Mouse (Mus musculus) heart, embryonic 11.5 days (tissue): ENCODE measurements around the gene Lsm3. TPM values are rescaled to one million over a fixed set of nuclear protein-coding genes. Genes with fewer than 3 reads are reported as not detected.

Experiments used
- ATAC-seq: fragments of 200-750 bp; cut with Nextera tagmentation; replicated peaks from 2 replicates; pipeline ENCODE4 v1.8.0; 2017; ENCODE audit warnings: moderate library complexity; ENCODE audit not compliant: insufficient number of reproducible peaks, low FRiP score, low TSS enrichment
- H3K27ac ChIP-seq: fragments of 300-500 bp; sonication (generic); 2 replicates; pipeline ENCODE4 v1.5.1; 2014; ENCODE audit warnings: mild to moderate bottlenecking, low read depth, low read length
- H3K27me3 ChIP-seq: fragments of 300-500 bp; sonication (generic); 2 replicates; pipeline ENCODE4 v1.6.1; 2014; ENCODE audit warnings: mild to moderate bottlenecking, low read length, mixed read lengths; ENCODE audit not compliant: control insufficient read depth, insufficient read depth
- H3K36me3 ChIP-seq: fragments of 300-500 bp; sonication (generic); 2 replicates; pipeline ENCODE4 v1.6.1; 2014; ENCODE audit warnings: mild to moderate bottlenecking, low read length, moderate library complexity, mixed read lengths; ENCODE audit not compliant: control insufficient read depth, insufficient read depth
- H3K4me1 ChIP-seq: fragments of 300-500 bp; sonication (generic); 2 replicates; pipeline ENCODE4 v1.6.1; 2014; ENCODE audit warnings: low read length; ENCODE audit not compliant: control insufficient read depth, insufficient read depth
- H3K4me2 ChIP-seq: fragments of 300-500 bp; sonication (generic); 2 replicates; pipeline ENCODE4 v1.6.1; 2014; ENCODE audit warnings: mild to moderate bottlenecking, moderate library complexity
- H3K4me3 ChIP-seq: fragments of 300-500 bp; sonication (generic); 2 replicates; pipeline ENCODE4 v1.5.1; 2014; ENCODE audit warnings: low read depth, low read length
- H3K9ac ChIP-seq: fragments of 300-500 bp; sonication (generic); 2 replicates; pipeline ENCODE4 v1.6.1; 2014; ENCODE audit warnings: mild to moderate bottlenecking, low read depth, low read length, moderate library complexity
- H3K9me3 ChIP-seq: fragments of 300-500 bp; sonication (generic); replicated peaks from 2 replicates; pipeline ENCODE4 v1.6.1; 2016; ENCODE audit warnings: low read length; ENCODE audit not compliant: control insufficient read depth
- WGBS: fragments of 180-500 bp; shearing (Covaris S2); extraction: QIAGEN DNeasy Blood & Tissue Kit; methylation state at CpG from one replicate; pipeline ENCODE4 v1.1.7; 2014; ENCODE audit not compliant: insufficient replicate concordance; 5-methylcytosine and 5-hydroxymethylcytosine counted together
- polyA plus RNA-seq: library from polyadenylated mRNA; unstranded; fragments of >200 nt; fragmentation: Nextera tagmentation; extraction: Ambion mirVana; gene quantifications from 2 replicates; pipeline ENCODE4 v1.2.1, GENCODE M21; 2014

The Lsm3 gene
- polyA plus RNA-seq, 1 experiment from 2014 or later: 209 TPM

DNA sequence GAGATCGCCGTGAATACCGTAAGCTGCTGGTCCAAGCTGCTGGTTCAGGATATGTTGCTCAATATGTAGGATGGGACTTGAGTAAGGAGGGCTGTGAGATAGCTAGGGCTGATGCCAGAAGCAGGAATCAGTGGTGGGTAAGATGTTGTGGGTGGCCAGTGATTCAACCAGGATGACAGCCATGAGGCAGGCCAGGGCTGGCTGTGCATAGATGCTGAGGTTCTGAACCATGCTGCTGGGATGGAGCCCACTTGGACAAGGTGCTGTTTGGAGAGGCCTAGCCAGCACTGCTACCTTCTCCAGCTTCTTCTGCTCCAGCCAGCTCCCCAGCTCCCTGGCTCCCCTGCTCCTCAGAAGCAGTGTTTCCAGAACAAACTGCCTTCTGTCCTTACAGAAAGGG lies 35.9 kb downstream of the Lsm3 start:
- no peak overlapping the region for H3K4me2 ChIP-seq
- WGBS: 95% methylated on average over 3 of the region's 3 CpGs
- no peak overlapping the region for H3K9ac ChIP-seq
- H3K4me3 ChIP-seq: no peak overlapping the region
- H3K9me3 ChIP-seq: no peaks in the 10 kb centered on the region
- no peaks in the 10 kb centered on the region for H3K36me3 ChIP-seq
- H3K4me1 ChIP-seq: peaks cover 5% of the 10 kb centered on the region
- H3K27ac ChIP-seq: no peak overlapping the region
- H3K27me3 ChIP-seq: peaks cover 60% of the 10 kb centered on the region
- no peak for ATAC-seq

DNA sequence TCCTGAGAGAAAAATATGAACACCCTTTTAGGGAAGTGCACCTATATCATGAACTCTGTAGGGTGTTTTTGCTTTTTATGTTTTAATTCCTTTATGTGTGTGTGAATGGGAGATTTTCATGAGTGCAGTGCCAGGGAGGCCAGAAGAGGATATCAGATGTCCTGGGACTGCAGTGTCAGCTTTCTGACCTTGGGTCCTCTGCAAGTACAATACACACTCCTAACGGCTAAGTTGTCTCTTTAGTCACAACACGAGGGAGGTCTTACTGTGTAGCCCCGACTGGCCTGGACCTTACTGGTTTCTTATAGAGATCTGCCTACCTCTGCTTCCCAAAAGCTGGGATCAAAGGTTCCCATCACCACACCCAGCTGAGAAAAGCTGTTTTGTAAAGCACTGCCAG lies 37.0 kb downstream of the Lsm3 start:
- Histone ChIP-seq H3K4me1 (peaks cover 5% of the 10 kb centered on the region; the same call in 1 of the 2 replicates), H3K4me2 (no peak overlapping the region), H3K27me3 (peaks cover 67% of the 10 kb centered on the region), H3K4me3 (no peak overlapping the region), H3K9me3 (no peaks in the 10 kb centered on the region), H3K9ac (no peak overlapping the region), H3K36me3 (no peaks in the 10 kb centered on the region), H3K27ac (no peak overlapping the region)
- 47% methylated on average over 3 of the region's 3 CpGs for WGBS
- no peak for ATAC-seq

DNA sequence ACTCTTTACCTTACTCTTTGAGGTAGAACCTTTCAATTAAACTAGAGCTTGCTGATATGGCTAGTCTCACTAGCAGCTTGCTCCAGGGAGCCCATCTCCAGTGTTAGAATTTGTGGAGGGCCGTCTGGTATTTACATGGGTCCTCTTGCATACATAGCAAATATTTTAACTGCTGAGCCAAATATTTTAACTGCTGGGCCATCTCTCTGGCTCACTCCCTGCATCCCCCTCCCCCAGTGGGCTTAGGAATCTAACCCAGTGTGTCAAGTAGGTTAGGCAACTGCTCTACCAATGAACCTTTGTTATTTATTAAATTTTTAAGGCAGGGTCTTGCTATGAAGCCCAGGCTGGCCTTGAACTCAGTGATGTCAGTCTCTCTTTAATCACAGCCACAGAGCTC lies 42.8 kb downstream of the Lsm3 start:
- Histone ChIP-seq H3K9me3 (no peaks in the 10 kb centered on the region), H3K36me3 (no peaks in the 10 kb centered on the region), H3K4me3 (no peak overlapping the region), H3K27ac (no peak overlapping the region), H3K27me3 (peaks cover 58% of the 10 kb centered on the region), H3K9ac (no peak overlapping the region), H3K4me1 (no peaks in the 10 kb centered on the region), H3K4me2 (no peak overlapping the region)
- WGBS: 59% methylated on average over 1 of the region's 1 CpGs
- ATAC-seq: no peak

DNA sequence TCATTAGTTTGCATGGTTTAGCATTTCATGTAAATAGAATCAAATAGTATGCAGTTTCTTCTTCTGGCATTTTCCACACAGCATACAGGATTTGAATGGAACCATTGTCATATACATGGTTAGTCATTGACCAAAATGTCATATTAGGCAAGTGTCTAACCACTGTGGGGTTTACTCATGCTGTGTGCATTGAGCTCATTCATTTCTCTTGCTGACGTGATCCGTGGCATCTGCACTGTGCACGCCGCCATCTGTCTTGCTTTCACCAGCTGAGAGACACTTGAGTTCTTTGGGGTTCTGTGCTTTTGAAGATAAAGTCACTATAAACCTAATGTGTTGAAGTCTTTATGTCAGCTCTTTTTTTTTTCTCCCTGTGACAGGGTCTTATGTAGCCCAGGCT lies 43.6 kb downstream of the Lsm3 start:
- Histone ChIP-seq H3K4me1 (no peaks in the 10 kb centered on the region), H3K27me3 (peaks cover 57% of the 10 kb centered on the region), H3K4me3 (no peak overlapping the region), H3K4me2 (no peak overlapping the region), H3K27ac (no peak overlapping the region), H3K9me3 (no peaks in the 10 kb centered on the region), H3K9ac (no peak overlapping the region), H3K36me3 (no peaks in the 10 kb centered on the region)
- no peak for ATAC-seq
- WGBS: 68% methylated on average over 4 of the region's 4 CpGs

DNA sequence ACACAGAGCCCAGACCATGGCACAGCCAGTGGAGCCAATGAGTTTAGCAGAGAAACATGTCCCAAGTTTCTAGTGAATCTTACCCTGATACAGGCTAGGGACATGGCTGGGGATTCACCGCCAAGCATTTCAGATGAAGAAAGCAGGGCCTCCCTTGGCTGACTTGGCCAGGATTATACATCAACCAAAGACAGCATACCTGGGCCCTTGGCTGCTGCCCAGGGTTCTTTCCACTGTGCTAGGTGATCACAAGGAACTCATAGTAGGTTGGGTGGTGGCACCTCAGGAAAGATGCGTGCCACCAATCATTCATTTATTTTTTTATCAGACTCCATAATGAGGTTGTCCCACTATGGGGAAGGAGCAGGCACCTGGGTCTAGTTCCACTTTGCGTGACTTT lies 44.5 kb downstream of the Lsm3 start:
- H3K4me3 ChIP-seq: no peak overlapping the region
- no peak for ATAC-seq
- H3K36me3 ChIP-seq: no peaks in the 10 kb centered on the region
- no peak overlapping the region for H3K27ac ChIP-seq
- no peaks in the 10 kb centered on the region for H3K4me1 ChIP-seq
- H3K9me3 ChIP-seq: no peaks in the 10 kb centered on the region
- no peak overlapping the region for H3K4me2 ChIP-seq
- no peak overlapping the region for H3K9ac ChIP-seq
- WGBS: 85% methylated on average over 3 of the region's 3 CpGs
- peaks cover 49% of the 10 kb centered on the region for H3K27me3 ChIP-seq

DNA sequence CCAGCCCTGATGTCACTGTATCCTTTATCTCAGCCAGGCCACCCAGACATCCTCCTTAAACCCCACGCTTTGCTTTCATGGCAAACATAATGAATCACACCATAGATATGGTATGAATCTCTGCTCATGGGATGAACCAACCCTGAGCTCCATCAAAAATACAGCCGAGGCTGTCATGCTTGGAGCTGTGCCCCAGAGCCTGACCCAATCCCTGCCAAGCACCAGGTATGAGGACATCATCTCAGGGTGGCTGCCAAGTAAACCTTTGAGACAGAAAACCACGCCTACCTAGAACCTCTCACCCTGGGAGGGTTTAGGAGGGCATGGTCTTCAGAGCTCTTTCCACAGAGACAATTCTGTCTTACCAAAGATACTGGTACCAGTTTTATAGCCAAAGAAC lies 47.3 kb downstream of the Lsm3 start:
- H3K27me3 ChIP-seq: peaks cover 43% of the 10 kb centered on the region
- no peak overlapping the region for H3K9ac ChIP-seq
- H3K36me3 ChIP-seq: no peaks in the 10 kb centered on the region
- H3K9me3 ChIP-seq: no peaks in the 10 kb centered on the region
- no peak for ATAC-seq
- H3K4me2 ChIP-seq: no peak overlapping the region
- no peak overlapping the region for H3K4me3 ChIP-seq
- 56% methylated on average over 3 of the region's 3 CpGs for WGBS
- no peak overlapping the region for H3K27ac ChIP-seq
- no peaks in the 10 kb centered on the region for H3K4me1 ChIP-seq

DNA sequence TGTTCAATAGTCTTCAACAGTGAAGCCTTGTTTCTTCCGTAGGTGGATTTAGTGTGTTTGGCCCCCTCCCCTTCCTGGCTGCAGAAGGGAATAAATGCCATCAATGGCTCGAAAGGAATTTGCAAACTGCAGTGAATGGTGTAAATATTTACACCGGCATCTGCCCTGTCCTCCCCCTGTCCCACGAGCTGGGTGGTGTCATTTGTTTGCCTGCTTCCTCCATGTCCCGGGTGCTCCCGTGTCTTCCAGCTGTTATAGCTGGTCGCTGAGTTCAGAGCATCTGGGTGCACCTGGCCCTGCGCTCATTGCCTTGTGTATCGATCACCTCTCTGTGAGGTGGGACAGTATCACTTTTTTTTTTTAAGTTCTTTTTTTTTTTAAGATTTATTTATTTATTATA lies 50.7 kb downstream of the Lsm3 start:
- Histone ChIP-seq H3K4me1 (no peaks in the 10 kb centered on the region), H3K27me3 (peaks cover 23% of the 10 kb centered on the region), H3K4me3 (no peak overlapping the region), H3K9ac (no peak overlapping the region), H3K9me3 (no peaks in the 10 kb centered on the region), H3K4me2 (no peak overlapping the region), H3K36me3 (no peaks in the 10 kb centered on the region), H3K27ac (no peak overlapping the region)
- 70% methylated on average over 9 of the region's 9 CpGs for WGBS
- ATAC-seq: no peak

Other genes starting within 250 kb of the Lsm3 start
- 0.11 and 0.59 TPM in 2 replicates for gene Wnt7a, start 104.6 kb upstream of the Lsm3 start, polyA plus RNA-seq
- gene Chchd4, start 42.4 kb upstream of the Lsm3 start, polyA plus RNA-seq: 32.8 and 33.4 TPM in 2 replicates
- gene Tmem43, start 42.2 kb upstream of the Lsm3 start, polyA plus RNA-seq: 29.1 and 34.3 TPM in 2 replicates
- 9.4 and 10.6 TPM in 2 replicates for gene Xpc, start within 50 bp of the Lsm3 start, polyA plus RNA-seq
- 54.7 and 63.0 TPM in 2 replicates for gene Slc6a6, start 168.1 kb downstream of the Lsm3 start, polyA plus RNA-seq